Mouse (Mus musculus): ENCODE results near the gene Plcd3. TPM values are rescaled to one million over a fixed set of nuclear protein-coding genes. Genes with fewer than 3 reads are reported as not detected.
A peak's percentile ranks its signal among the peaks of the same experiment; 100 is the strongest.

Gene Plcd3
- total and polyA plus RNA-seq, 3 experiments, result 13.7 to 22.3 (median 14.0) TPM

- Histone ChIP-seq H3K4me3 (peak overlapping the region; percentile 8; the same call in 1 of the 2 replicates), H3K9ac (ENCODE audit: low read depth, low read length) (0 out of 2 replicates have a peak overlapping the region, but pooled peaks have one; percentile 31), H3K4me1 (ENCODE audit: control insufficient read depth, insufficient read depth, low read length) (peaks cover 21% of the 10 kb centered on the region), H3K27ac (peak overlapping the region; percentile 57), H3K36me3 (ENCODE audit: control insufficient read depth, insufficient read depth, low read length) (no peaks in the 10 kb centered on the region), H3K27me3 (ENCODE audit: control insufficient read depth, insufficient read depth, low read length) (no peaks in the 10 kb centered on the region), H3K79me2 (replicated peaks; ENCODE audit: control insufficient read depth, insufficient read depth, low read length) (no peaks in the 10 kb centered on the region)
- intact Hi-C loops (cut with DNase I), result no loop called here
- TF ChIP-seq EP300 (IDR thresholded peaks at IDR 0.05; ENCODE audit: insufficient read depth, low read depth, low read length) (no peak), POLR2A (IDR thresholded peaks at IDR 0.05; ENCODE audit: insufficient read depth, low read depth, low read length) (no peak), CTCF (IDR thresholded peaks at IDR 0.05) (no peak)
- 25% methylated on average over 8 of the region's 8 CpGs for whole genome bisulfite sequencing
- peak; percentile 61 to 67 for DNase-seq
These were observed 41.2 kb upstream of the Plcd3 start for GRCm38 (mm10) chr11:103142441-103143182.

- peak; percentile 18 to 43 for DNase-seq
- no peaks in the 10 kb centered on the region for H3K27me3 ChIP-seq (ENCODE audit: control insufficient read depth, insufficient read depth, low read length)
- no peak overlapping the region for H3K4me3 ChIP-seq
- 13% methylated on average over 1 of the region's 1 CpGs for WGBS
- peak overlapping the region; percentile 72 for H3K27ac ChIP-seq
- peak overlapping the region; percentile 21; the same call in 1 of the 2 replicates for H3K9ac ChIP-seq (ENCODE audit: low read depth, low read length)
- peaks cover 21% of the 10 kb centered on the region for H3K4me1 ChIP-seq (ENCODE audit: control insufficient read depth, insufficient read depth, low read length)
- intact Hi-C loops (cut with DNase I), result no loop called here
- no peak for TF ChIP-seq POLR2A (IDR thresholded peaks at IDR 0.05; ENCODE audit: insufficient read depth, low read depth, low read length)
- TF ChIP-seq EP300 (IDR thresholded peaks at IDR 0.05; ENCODE audit: insufficient read depth, low read depth, low read length), result 0 out of 2 replicates have a peak, but pooled peaks have one; percentile 6
- no peaks in the 10 kb centered on the region for H3K79me2 ChIP-seq (replicated peaks; ENCODE audit: control insufficient read depth, insufficient read depth, low read length)
- no peaks in the 10 kb centered on the region for H3K36me3 ChIP-seq (ENCODE audit: control insufficient read depth, insufficient read depth, low read length)
These were observed 40.4 kb upstream of the Plcd3 start for GRCm38 (mm10) chr11:103141944-103142255.

- WGBS, result 15% methylated on average over 11 of the region's 11 CpGs
- Histone ChIP-seq H3K9ac (ENCODE audit: low read depth, low read length) (peak overlapping the region; percentile 21), H3K27me3 (ENCODE audit: control insufficient read depth, insufficient read depth, low read length) (no peaks in the 10 kb centered on the region), H3K79me2 (replicated peaks; ENCODE audit: control insufficient read depth, insufficient read depth, low read length) (no peaks in the 10 kb centered on the region), H3K4me1 (ENCODE audit: control insufficient read depth, insufficient read depth, low read length) (peaks cover 21% of the 10 kb centered on the region), H3K36me3 (ENCODE audit: control insufficient read depth, insufficient read depth, low read length) (no peaks in the 10 kb centered on the region), H3K4me3 (no peak overlapping the region), H3K27ac (peak overlapping the region; percentile 82)
- TF ChIP-seq CTCF (IDR thresholded peaks at IDR 0.05), result no peak
- 0 out of 2 replicates have a peak, but pooled peaks have one; percentile 21 for TF ChIP-seq POLR2A (IDR thresholded peaks at IDR 0.05; ENCODE audit: insufficient read depth, low read depth, low read length)
- 0 out of 2 replicates have a peak, but pooled peaks have one; percentile 38 for TF ChIP-seq EP300 (IDR thresholded peaks at IDR 0.05; ENCODE audit: insufficient read depth, low read depth, low read length)
- DNase-seq, result peak; percentile 73 to 82
- intact Hi-C loops (cut with DNase I), result no loop called here
These were observed 39.9 kb upstream of the Plcd3 start for GRCm38 (mm10) chr11:103141101-103141943.

GRCm38 (mm10) chr11:103140763-103141100 lies 39.3 kb upstream of the Plcd3 start:
- intact Hi-C loops (cut with DNase I), result no loop called here
- no peak for DNase-seq

GRCm38 (mm10) chr11:103139951-103140762 lies 38.7 kb upstream of the Plcd3 start:
- no peak overlapping the region for H3K9ac ChIP-seq (ENCODE audit: low read depth, low read length)
- DNase-seq, result peak in 1 of 2 experiments; percentile 18
- TF ChIP-seq CTCF (IDR thresholded peaks at IDR 0.05) (no peak), EP300 (IDR thresholded peaks at IDR 0.05; ENCODE audit: insufficient read depth, low read depth, low read length) (no peak), POLR2A (IDR thresholded peaks at IDR 0.05; ENCODE audit: insufficient read depth, low read depth, low read length) (no peak)
- H3K4me1 ChIP-seq (ENCODE audit: control insufficient read depth, insufficient read depth, low read length), result peaks cover 21% of the 10 kb centered on the region
- intact Hi-C loops (cut with DNase I), result no loop called here
- H3K4me3 ChIP-seq, result no peak overlapping the region
- H3K27me3 ChIP-seq (ENCODE audit: control insufficient read depth, insufficient read depth, low read length), result no peaks in the 10 kb centered on the region
- H3K79me2 ChIP-seq (replicated peaks; ENCODE audit: control insufficient read depth, insufficient read depth, low read length), result no peaks in the 10 kb centered on the region
- H3K36me3 ChIP-seq (ENCODE audit: control insufficient read depth, insufficient read depth, low read length), result no peaks in the 10 kb centered on the region
- H3K27ac ChIP-seq, result peak overlapping the region; percentile 82
- 81% methylated on average over 14 of the region's 14 CpGs for WGBS

More at GRCm38 (mm10) chr11:103140763-103141100, 39.3 kb upstream of the Plcd3 start:
- peak overlapping the region; percentile 82 for H3K27ac ChIP-seq
- H3K4me3 ChIP-seq, result no peak overlapping the region
- TF ChIP-seq CTCF (IDR thresholded peaks at IDR 0.05) (no peak), EP300 (IDR thresholded peaks at IDR 0.05; ENCODE audit: insufficient read depth, low read depth, low read length) (no peak), POLR2A (IDR thresholded peaks at IDR 0.05; ENCODE audit: insufficient read depth, low read depth, low read length) (no peak)
- no peaks in the 10 kb centered on the region for H3K27me3 ChIP-seq (ENCODE audit: control insufficient read depth, insufficient read depth, low read length)
- no peaks in the 10 kb centered on the region for H3K36me3 ChIP-seq (ENCODE audit: control insufficient read depth, insufficient read depth, low read length)
- peaks cover 21% of the 10 kb centered on the region for H3K4me1 ChIP-seq (ENCODE audit: control insufficient read depth, insufficient read depth, low read length)
- 0 out of 2 replicates have a peak overlapping the region, but pooled peaks have one; percentile 7 for H3K9ac ChIP-seq (ENCODE audit: low read depth, low read length)
- 33% methylated on average over 6 of the region's 6 CpGs for WGBS
- no peaks in the 10 kb centered on the region for H3K79me2 ChIP-seq (replicated peaks; ENCODE audit: control insufficient read depth, insufficient read depth, low read length)
